Mouse (Mus musculus) cerebellum, adult 2 months (tissue): ENCODE measurements around the gene Gimap5. TPM values are rescaled to one million over a fixed set of nuclear protein-coding genes. Genes with fewer than 3 reads are reported as not detected.

Experiments used
- DNase-seq, 2 experiments: peaks; one replicate each; pipeline ENCODE4 v3.0.0; 2021
- H3K27ac ChIP-seq: fragments of 200-500 bp; 2 replicates; pipeline ENCODE4 v1.5.1; 2012; ENCODE audit warnings: low read length, control low read depth, inconsistent platforms; ENCODE audit not compliant: insufficient read depth
- H3K27me3 ChIP-seq: fragments of 200-500 bp; 2 replicates; pipeline ENCODE4 v1.6.1; 2012; ENCODE audit warnings: inconsistent platforms, mild to moderate bottlenecking, low read length, moderate library complexity; ENCODE audit not compliant: control insufficient read depth, insufficient read depth
- H3K4me1 ChIP-seq: fragments of 200-500 bp; 2 replicates; pipeline ENCODE4 v1.6.1; 2011; ENCODE audit warnings: low read length; ENCODE audit not compliant: control insufficient read depth, insufficient read depth
- H3K4me3 ChIP-seq: fragments of 200-500 bp; replicated peaks from 2 replicates; pipeline ENCODE3; 2011; ENCODE audit warnings: mild to moderate bottlenecking, low read depth, low read length, control low read depth; ENCODE audit not compliant: insufficient read depth
- CTCF ChIP-seq: fragments of 200-500 bp; IDR thresholded peaks from 2 replicates; pipeline ENCODE4 v1.5.1; 2011; ENCODE audit warnings: low read depth, mild to moderate bottlenecking, control low read depth, low read length, moderate library complexity, borderline replicate concordance; ENCODE audit not compliant: insufficient read depth
- POLR2A ChIP-seq: fragments of 200-500 bp; IDR thresholded peaks from 2 replicates; pipeline ENCODE4 v1.6.1; 2011; ENCODE audit warnings: low read length, control low read depth, borderline replicate concordance; ENCODE audit not compliant: insufficient read depth
- WGBS: fragments of 180-500 bp; shearing (Covaris S2); methylation state at CpG from one replicate; pipeline ENCODE4 v1.1.7; 2018; 5-methylcytosine and 5-hydroxymethylcytosine counted together
- polyA plus RNA-seq: library from polyadenylated mRNA; depleted of rRNA; stranded (reverse); fragments of >200 nt; gene quantifications from 2 replicates; pipeline ENCODE4 v1.2.3, GENCODE M21; 2012

Gimap5 gene
- polyA plus RNA-seq, 1 experiment = 0.57 TPM

DNA sequence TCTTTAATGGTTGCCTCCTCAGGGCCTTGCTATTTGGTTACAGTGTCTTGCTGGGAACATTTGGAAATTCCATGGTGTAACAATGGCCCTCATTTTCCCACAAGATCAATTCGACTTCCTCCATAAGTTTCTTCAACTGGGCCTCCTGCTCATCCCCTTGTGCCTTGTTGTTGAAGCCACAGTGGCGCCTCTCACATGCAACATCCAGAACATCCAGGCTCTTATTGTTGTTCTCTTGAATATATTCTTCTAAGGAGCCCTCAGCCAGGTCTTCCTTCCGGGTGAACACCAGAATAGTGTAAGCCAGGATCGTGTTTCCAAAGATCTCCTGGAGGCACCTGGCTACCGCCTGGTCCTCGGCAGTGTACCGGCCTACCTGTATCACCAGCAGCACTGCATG lies 43.9 kb upstream of the Gimap5 start:
- WGBS = 87% methylated on average over 7 of the region's 7 CpGs
- H3K27me3 ChIP-seq = no peaks in the 10 kb centered on the region; the same call in 1 of the 2 replicates
- no peak overlapping the region for H3K27ac ChIP-seq
- TF ChIP-seq CTCF (no peak), POLR2A (no peak)
- no peak for DNase-seq
- H3K4me1 ChIP-seq = no peaks in the 10 kb centered on the region
- no peak overlapping the region for H3K4me3 ChIP-seq

DNA sequence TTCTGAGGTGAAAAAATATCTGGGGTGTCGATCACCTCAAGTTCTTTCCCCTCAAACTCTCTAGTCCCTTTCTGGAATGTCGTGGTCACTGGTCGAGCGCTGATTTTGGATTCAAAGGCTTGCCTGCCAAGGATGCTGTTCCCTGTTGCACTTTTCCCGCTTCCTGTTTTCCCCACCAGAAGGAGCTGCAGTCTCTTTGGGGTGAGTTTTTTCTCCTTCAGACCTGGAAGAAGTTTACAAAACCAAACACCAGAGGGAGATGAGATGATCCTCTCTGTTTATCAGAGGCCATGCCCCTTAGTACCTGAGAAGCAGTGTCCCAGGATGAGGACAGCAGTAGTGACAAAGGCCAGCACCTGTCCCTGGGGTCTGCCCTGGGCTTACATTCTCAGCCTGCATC lies 43.4 kb upstream of the Gimap5 start:
- DNase-seq = no peak
- no peaks in the 10 kb centered on the region for H3K4me1 ChIP-seq
- no peak overlapping the region for H3K4me3 ChIP-seq
- no peak overlapping the region for H3K27ac ChIP-seq
- WGBS = 78% methylated on average over 5 of the region's 5 CpGs
- H3K27me3 ChIP-seq = no peaks in the 10 kb centered on the region
- no peak for TF ChIP-seq POLR2A
- TF ChIP-seq CTCF = no peak

DNA sequence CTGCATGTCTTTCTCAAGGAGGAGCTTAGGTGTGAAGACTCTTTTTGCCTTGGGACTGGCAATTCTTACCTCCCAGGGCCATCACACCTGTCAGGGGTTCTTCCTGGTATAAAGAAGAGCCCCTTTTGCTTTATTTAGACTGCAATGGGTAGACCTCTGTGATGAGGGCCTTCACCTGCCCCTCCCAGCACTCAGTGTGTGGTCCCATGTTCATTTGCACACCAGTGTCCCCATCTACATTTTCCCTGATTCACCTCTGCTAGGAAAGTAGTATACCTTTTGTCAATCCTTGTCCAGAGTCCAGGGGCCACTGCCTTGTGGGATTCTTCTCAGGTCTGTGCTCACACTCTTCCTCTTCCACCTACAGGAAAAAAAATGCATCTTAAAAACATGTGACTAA lies 41.9 kb upstream of the Gimap5 start:
- H3K4me1 ChIP-seq = no peaks in the 10 kb centered on the region
- H3K27ac ChIP-seq = no peak overlapping the region
- DNase-seq = no peak
- no peaks in the 10 kb centered on the region for H3K27me3 ChIP-seq
- H3K4me3 ChIP-seq = no peak overlapping the region
- TF ChIP-seq POLR2A = no peak
- no peak for TF ChIP-seq CTCF

DNA sequence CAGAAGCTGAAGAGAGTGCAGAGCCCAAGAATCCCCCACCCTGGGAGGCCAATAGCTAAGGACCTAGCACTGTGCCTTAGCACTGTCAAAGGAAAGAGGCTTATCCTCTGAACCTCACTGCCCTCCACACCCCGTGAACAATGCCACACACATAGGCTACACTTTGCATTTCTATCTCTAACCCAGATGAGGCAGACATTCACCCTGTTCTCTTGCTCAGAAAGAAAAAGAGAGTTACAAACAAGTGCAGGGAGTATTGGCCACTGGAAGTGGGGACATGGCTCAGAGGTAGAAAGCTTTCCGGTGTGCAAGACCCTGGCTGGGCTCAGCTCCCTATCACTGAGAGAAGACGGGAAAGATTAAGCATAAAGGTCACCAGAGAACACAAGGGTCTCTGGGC lies 39.9 kb upstream of the Gimap5 start:
- TF ChIP-seq CTCF (no peak), POLR2A (no peak)
- no peak overlapping the region for H3K27ac ChIP-seq
- no peak overlapping the region for H3K4me3 ChIP-seq
- no peaks in the 10 kb centered on the region for H3K4me1 ChIP-seq
- H3K27me3 ChIP-seq = no peaks in the 10 kb centered on the region
- 54% methylated on average over 3 of the region's 3 CpGs for WGBS
- DNase-seq = no peak

DNA sequence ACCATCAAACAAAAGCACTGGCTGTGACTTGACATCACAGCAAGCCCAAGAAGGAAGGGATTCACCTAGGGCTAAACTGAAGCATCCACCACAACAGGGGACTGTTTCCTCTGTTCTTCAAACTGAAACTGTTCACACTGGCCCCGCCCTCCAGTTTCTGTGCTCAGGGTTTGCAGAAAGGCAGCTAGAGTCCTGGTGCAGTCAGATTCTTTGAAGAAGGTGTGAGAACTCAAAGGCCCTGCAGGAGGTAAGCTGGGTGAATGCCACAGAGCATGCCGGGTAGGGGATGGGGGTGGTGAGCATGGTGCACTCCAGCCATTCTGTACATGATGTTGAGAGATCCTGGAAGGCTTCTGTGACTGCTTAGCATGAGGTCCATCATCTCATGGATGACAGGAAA lies 27.5 kb upstream of the Gimap5 start, which contains the start of the genes Gm28053 and Gimap7:
TSS of gene Gm28053 (plus strand) at position 153 of the 400 bp plus-strand sequence.
TSS of gene Gimap7 (plus strand) at position 167 of the 400 bp plus-strand sequence.
- Histone ChIP-seq H3K27ac (no peak within 1 kb of the TSS), H3K4me3 (no peak within 1 kb of the TSS), H3K27me3 (no peaks in the 10 kb centered on the region; the same call in 1 of the 2 replicates), H3K4me1 (no peaks in the 10 kb centered on the region)
- TF ChIP-seq POLR2A (no peak), CTCF (no peak)
- 51% methylated on average over 2 of the region's 2 CpGs for WGBS
- no peak for DNase-seq

DNA sequence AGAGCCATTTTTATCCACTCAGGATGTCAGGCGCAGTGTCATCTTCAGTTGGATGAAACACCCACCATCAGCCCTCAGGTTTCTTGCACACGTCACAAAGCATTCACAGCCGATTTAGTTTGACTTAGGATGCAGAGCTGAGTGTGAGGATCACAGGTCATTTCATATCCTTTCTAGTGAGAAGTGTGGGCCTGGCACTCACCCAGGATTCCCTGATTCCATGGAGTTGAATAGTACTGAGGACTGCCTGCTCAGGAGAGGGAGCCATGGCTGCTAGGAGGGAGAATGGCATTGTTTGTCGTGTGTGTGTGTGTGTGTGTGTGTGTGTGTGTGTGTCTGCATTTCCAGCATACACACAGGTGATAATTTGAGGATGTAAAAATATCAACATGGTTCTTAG lies 25.7 kb upstream of the Gimap5 start:
- 74% methylated on average over 4 of the region's 4 CpGs for WGBS
- Histone ChIP-seq H3K4me3 (no peak overlapping the region), H3K27me3 (no peaks in the 10 kb centered on the region; the same call in 1 of the 2 replicates), H3K4me1 (no peaks in the 10 kb centered on the region), H3K27ac (no peak overlapping the region)
- no peak for DNase-seq
- TF ChIP-seq CTCF = no peak
- TF ChIP-seq POLR2A = no peak

DNA sequence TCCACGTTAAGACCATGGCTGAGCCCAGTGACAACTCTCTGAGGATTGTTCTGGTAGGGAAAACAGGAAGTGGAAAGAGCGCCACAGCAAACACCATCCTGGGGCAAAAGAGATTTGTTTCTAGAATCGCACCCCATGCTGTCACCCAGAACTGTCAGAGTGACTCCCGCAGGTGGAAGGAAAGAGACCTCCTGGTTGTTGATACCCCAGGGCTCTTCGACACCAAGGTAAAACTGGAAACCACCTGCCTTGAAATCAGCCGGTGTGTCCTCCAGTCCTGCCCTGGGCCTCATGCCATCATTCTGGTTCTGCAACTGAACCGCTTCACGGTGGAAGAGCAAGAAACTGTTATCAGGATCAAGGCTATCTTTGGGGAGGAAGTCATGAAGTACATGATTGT lies 22.5 kb upstream of the Gimap5 start:
- Histone ChIP-seq H3K27ac (no peak overlapping the region), H3K4me1 (no peaks in the 10 kb centered on the region), H3K27me3 (no peaks in the 10 kb centered on the region; the same call in 1 of the 2 replicates), H3K4me3 (no peak overlapping the region)
- no peak for DNase-seq
- 87% methylated on average over 8 of the region's 8 CpGs for WGBS
- no peak for TF ChIP-seq POLR2A
- no peak for TF ChIP-seq CTCF

DNA sequence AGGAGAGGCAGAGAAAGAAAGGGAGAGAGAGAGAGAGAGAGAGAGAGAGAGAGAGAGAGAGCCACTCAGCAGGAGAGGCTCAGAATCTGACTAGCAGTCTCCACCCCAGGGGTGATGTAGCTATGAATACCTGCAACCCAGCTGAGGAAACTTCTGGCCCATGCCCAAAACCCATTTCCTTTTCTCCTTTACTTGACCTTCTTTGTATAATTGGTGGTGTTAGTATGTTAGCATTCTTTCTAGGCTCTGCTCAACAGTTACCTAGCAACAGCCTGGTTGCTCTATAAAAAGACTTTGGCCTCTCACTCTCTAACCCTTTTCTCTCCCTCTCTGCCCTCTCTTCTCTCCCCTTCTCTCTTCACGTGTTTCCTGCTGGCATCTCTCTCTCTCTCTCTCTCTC lies 20.5 kb upstream of the Gimap5 start:
- no peaks in the 10 kb centered on the region for H3K27me3 ChIP-seq
- TF ChIP-seq POLR2A = no peak
- no peak for TF ChIP-seq CTCF
- H3K4me3 ChIP-seq = no peak overlapping the region
- H3K4me1 ChIP-seq = no peaks in the 10 kb centered on the region
- H3K27ac ChIP-seq = no peak overlapping the region
- 0% methylated on average over 1 of the region's 1 CpGs for WGBS
- DNase-seq = no peak
